Mouse (Mus musculus) cerebellum, adult 8-10 months (tissue): ENCODE data around the gene Hddc2.

ENCODE experiments used
- DNase-seq: peaks from one replicate; pipeline ENCODE4 v3.0.0; 2022

Gene Hddc2

DNA sequence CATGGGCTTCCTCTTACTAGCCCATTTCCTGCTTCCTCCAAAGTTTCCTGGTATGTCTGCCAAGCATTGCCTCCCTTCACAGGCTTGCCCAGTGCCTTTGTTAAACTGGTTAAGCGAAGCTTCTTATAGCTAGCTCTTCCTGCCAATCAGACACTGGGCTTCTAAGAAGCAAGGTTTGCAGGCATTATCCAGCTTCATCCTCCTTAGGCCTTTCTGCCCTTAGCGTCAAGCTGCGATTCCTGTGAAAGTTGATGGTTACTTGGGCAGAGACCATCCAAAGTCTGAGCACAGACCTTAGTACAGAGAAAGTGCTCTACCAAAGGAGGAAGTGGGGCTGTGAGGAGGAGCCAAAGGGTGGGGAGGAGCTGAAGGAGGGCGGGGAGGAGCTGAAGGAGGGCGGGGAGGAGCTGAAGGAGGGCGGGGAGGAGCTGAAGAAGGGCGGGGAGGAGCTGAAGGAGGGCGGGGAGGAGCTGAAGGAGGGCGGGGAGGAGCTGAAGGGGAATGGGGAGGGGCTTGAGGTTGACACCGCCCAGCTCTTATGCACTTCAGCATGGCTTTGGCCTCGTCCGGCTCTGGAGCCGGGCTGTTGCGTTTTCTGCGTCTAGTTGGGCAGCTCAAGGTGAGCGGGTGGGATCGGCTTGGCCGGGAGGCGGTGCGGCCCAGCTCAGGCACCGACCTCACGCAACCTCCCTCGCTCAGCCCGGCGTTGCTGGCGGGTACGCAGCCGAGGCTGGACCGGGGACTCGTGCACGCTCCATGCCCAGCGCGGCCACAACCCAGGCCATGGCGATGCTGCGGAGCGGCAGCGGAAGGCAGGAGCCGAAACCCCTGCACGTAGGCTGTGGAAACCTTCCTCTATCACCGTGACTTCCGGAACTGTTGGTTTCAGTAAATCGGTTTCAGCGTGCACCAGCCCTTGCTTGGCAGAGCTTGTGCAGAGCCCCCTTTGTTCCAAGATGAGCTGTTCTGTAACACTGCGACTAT lies at the start of gene Hddc2:
Gene Hddc2 (plus strand): TSS at position 519 of the 984 bp plus-strand sequence.
- peak; percentile 52 for DNase-seq

DNA sequence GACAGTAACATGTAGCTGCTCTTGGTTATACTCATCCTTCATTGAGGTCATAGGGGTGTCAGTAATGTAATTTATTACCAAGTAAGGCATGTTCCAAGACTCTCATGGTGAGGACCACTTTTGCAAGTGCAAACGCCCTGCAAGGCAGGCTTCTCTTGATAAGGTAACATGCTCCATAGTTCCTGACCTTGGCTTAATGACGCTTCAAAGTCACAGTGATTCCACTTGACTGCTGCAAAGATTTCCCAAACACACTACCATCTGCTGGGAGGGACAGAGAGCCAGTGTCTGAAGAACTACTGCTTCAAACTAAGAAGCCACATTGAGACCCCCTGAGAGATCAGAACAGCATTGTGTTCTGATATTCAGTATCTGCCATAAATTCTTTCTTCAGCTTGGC lies 40.4 kb upstream of the Hddc2 start:
- no peak for DNase-seq

DNA sequence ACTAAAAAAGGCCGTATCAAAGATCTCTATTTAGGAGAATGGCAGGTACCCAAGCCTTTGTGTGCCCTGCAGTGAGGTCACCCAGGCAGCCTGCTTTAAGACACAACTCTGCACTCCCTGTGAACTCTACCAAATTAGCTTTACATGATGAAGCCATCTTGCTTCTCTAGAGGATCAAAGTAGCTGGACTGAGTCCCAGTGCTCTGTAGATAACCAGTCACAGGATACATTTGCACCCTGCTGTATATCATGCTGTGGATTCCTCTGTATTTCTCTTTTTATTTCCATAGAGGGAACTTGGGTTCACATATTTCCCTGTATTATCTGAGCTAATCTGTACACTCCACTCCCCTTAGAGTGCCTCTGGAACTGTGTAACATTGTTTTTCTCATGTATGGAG lies 40.0 kb upstream of the Hddc2 start:
- no peak for DNase-seq

DNA sequence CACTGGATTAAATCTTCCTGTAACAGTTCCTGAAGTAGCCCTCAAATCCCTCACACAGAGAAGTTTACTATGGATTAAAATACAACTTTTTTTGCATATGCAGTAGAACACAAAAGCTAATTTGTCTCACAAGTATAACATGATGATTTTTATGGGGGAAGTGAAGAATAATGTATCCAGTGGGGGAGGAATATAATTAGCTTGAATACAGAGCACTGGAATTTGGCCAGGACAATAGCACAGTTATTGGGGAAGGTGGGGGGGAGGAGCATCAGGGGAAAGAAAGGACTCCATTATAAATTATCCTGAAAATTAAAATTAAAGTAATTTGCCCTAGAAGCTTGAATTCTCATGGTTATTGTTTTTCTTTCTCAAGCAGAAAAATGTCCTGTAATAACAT lies 25.4 kb upstream of the Hddc2 start:
- no peak for DNase-seq

DNA sequence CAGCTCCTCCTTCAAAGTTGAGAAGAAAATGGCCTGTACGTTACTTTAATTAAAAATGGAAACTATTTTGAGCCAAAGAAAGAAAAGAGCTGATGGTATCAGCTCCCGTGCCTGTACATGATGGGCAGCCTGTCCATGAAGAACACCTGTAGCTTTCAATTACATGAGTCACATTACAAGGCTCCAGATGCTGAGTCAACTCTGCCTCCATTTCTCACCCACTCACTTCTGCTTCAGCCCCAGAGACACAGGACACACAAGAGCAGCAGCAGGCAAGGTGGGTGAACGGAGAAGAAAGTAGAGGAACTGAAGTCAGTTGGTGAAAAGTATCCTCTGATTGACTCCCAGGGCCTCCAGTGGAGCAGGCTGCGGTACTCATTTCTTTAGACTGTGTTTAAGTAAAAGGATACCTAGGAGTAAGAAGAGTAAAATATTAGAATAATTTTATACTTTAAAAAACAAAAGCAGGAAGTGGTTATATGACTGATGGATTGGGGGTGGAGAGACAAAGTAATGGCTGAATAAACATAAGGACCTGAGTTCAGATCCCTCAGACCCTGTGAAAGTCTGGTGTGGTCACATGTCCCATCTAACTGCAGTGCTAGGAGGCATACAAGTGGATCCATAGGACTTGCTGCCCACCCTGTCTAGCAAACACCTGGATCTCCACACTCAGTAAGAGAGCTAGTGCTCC lies 24.3 kb upstream of the Hddc2 start:
- DNase-seq: no peak

DNA sequence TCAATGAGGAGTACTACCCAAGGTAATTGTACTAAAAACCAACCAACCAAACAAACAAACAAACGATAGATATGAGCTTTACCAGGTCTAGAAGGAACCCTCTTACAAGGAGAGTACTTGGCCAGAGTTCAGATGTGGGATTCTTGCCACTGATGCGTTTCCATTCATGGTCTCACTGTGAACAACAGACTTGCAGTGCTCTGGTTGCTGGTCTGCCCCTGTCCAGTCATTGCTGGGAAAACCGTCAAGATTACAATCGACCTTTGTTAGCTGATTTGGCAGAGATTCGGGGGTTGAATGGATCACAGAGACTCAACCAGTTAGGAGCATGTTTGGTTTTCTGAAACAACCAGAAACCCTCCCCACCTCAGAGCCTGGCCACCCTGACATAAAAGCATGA lies 17.5 kb upstream of the Hddc2 start:
- DNase-seq: no peak

DNA sequence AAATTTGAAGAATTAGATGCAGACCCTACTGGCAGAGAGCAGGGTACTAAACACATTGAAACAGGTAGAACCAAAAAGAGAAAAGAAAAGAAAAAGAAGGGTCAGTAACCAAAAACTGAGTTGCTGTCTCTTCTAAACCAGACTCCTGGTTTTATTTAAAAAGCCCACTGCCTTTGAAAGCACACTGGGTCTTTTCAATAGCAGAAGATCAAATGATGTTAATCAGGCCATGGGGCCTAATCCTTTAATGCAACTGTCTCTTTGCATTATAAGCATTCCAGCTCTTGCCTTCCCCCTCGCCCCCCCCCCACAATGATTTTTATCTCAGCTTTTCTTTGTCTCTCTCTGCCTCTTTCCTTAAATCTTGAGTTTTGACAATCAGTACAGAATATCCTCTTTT lies 16.7 kb upstream of the Hddc2 start:
- no peak for DNase-seq

DNA sequence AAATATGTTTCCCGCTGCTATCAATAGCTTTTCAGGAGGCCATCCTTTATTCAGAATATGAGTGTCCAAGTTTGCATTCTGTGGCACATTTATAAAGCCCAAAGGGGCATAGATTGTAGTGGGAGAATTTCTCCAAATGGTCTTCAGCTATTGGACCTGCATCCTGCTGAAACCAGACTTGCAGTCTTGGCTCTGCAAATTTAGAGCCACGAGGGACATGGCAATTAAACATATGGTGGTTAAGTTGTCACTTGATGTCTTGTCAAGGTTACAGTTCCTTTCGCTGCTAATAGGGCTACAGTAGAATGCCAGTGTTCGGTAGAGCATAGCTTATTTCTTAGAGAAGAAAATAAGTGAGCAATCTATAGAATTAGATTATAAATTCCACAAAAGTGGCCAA lies 16.1 kb upstream of the Hddc2 start:
- no peak for DNase-seq

DNA sequence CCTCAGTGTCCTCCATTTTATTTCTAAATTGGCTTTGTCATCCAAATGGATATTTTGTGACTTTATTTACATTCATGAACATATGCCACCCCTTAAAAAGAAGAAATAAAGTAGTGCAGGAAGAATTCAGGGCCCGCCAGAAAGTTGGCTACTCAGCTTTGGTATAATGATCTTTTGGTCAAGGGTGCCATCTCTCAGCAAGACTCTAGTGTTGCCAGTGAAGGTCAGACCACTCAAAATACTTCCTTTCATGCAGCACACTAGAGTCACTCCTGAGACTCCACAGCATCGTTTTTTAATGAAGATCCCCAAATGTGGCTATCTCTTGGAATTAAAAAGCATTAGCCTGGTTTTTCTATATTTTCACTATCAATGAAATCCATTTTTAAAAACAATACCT lies 14.9 kb upstream of the Hddc2 start:
- DNase-seq: no peak

DNA sequence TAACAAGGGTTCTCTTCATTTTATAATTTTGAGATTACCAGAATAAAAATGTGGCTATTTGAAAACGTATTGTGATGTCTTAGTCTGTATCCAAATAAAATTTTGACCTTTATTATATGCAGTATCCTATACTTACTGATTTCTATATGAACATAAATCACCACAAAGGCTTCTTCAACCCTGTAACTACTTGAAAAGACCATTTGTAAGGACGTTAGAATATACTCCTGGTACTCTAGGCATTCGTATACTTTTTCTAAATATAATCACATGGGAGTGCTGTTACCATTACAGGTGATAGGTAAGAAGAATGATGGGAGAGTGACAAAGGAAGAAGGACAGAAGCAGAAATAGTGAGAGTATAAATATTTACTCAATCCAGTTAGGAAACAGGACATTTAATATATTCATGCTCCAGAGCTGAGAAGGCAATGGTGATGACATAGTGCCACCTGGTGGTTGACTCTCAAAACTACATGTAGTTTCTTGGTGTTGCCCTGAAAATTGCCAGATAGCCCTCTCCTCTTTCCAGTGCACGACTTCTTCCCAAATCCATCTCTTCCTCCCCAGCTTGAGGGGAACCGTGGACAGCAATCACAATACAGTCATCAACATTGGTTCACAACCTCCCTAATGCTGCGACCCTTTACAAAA lies 14.1 kb upstream of the Hddc2 start:
- peak; percentile 55 for DNase-seq

DNA sequence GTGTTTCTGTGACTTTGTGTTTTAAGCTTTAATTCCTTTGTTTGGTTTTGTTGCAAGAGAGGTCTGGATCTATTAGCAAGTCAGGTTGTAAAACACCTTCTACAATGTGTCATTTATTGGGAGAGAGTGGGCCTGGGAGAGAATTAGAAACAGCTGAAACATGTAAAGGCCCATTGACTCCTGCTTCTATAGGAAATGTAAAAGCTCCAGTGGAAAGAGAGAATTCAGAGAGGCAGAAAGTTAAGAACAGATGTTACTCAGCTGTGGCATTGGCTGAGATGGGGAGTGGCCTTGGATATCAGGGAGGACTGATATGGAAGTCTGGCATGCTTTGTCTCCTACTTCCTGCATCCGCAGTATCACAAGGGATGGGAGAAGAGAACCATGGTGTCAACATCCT lies 12.9 kb upstream of the Hddc2 start:
- DNase-seq: no peak

DNA sequence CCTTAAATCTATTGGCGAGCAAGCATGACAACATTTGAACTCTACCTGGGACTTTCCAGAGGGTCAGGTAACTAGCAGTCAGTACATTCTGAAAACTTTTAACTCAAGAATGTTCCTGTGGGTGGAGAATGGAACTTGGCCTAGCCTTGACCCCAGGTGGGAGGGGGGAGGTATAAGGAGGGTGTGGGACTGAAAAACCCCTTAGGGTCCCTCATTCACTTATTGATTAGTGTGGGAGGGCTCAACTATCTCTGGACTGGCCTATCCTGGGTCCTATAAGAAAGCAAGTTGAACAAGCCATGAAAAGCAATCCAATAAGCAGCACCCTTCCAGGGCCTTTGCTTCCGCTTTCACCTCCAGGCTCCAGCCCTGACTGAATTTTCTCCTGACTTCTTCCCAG lies 9.7 kb upstream of the Hddc2 start:
- DNase-seq: no peak

DNA sequence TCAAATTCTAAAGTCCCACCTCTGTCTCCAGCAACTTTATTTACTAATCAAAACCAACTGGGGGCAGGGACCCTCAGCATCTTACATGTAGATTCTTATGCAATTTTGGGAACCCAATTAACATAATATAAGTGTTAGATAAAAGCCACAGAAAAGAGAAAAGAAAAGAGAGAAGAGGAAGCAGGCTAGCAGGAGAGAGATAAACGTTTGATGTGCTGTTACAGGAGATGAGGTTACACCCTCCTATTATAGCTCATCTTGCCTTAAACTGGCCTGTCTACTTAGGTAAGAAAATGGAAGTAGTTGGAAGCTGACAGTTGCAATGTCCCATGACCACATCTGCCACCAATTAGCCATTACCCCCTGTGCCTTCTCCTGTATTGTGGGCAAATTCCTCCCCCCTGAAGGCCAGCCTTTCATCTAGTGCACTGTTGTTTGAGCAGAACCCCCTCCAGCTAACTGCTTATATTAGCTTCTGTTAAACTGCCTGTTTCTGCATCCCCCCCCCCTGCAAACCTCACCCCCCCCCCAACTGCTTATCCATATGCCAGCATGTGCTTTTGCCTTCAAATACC lies 6.1 kb upstream of the Hddc2 start:
- no peak for DNase-seq

DNA sequence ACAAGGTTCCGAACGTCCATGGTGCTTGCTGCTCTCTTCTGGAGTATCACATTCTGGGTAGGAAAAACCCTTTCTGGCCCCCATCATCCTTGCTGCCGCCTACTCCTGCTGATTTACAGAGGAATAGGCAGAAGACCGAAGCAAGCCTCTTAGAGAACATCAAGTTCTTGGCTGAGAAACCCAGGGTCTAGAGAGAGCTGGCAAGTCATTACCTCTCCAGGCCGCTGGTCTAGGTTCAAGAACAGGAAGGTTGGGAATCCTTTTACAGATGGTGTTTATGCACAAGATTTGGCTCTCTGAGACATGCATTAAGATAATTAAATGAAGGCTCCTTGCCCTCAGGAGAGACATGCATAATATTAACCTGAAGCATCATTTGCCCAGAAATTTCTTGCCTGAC lies 5.3 kb downstream of the Hddc2 start:
- no peak for DNase-seq

DNA sequence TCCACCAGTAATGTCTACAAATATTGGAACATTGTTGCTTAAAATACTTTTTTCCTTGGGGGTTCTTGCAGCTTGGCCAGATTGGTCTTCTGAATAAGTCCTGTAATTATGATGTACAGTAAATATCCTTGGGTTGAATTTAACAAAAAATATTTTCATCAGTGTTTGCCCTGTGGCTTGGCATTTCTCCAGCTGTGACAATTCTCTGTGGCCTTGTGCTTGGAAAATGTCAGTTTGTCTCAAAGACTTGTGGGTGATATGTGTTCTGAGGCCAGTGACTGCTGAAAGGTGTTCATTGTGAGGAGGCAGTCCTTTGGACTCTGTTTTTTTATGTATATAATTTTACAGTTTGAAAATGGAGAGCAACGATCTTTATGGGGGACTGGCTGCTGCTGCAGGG lies 16.3 kb downstream of the Hddc2 start:
- DNase-seq: no peak

DNA sequence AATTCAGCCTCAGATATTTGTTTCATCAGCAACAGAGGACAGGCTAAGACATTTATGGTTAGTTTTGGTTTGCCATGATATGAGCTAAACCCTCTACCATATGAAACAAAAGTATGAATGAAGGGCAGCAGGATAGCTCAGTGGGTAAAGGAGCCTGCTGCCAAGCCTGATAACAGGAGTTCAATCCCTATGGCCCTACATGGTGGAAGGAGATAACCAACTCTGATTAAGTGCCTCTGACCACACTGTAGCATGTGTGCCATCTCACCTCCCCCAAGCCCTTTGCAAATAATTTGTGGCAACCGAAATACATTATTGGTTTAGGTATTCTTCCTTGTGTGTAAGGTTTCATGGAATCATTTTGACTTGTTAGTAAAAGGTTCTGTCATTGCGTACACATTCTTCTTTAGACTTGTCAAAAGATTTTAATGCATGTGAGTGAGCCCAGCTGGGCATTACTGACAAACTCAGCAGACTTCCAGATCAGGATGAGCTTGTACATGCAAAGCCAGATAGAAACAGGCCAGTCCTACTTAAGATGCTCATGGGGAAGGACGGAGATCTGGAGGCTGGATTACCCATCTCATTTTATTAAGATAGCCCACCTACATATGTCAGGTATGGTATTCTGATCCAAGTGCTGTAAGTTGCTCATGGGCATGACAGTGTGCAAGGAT lies 17.2 kb downstream of the Hddc2 start:
- no peak for DNase-seq

DNA sequence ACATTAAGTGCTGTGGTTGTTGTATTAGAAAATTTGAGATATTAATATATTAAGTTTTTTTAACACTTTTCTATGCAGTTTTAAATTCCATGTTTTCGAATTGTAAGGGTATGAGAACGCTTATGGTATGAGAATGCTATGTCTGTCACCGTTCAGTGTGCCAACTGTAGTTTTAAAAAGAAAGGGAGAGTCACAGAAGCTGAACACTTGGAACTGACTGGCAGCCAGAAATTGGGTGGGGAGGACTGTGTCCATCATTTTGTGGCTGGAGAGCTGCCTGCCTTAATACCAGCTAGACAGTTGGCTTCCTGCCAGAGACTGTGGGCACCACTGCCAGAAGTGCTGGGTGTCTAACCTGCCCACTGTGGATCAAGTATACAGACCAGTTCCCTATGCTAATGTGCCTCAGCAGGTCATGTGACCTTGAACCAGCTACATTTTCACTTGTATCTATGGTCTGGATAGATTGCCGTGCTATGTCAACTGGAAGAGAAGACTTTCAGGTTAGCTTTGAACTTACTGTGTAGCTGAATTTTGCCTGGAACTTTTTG lies 18.1 kb downstream of the Hddc2 start:
- DNase-seq: peak; percentile 7

DNA sequence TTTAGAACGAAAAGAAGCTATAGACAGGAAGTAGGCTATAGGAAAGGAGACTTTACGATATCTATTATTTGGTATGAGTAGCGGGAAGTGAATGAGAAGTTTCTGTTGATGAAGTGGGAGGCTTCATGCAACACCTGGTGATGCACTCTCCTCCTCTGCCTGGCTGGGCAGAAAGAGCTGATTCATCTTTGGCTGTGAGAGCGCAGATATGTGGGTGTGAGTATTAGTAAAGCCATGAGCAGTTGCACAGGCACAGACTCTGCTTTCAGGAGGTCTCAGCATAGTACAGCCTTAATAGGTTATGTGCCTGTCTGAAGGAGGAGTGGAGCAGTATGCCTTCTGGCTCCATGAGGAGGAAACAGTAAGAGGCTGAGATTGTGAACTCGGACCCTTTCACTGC lies 23.2 kb downstream of the Hddc2 start:
- no peak for DNase-seq

DNA sequence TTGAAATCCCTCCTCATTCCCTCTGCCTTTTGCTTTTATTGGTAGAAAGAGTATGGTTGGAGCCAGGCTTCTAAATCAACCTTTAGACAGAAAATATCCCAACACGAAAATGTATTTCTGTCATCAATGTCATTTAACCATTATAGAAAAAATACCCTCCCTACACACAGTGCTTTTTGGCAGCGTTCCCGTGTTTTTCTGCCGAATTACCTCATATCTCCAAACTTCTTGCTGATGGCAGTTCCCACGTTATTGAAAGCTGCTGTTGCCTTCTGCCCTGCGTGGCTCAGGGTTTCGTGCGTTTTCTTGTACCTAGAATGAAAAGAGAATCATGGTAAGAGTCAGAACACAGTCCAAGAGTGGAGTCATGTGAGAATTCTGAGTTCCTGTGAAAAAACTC lies 33.2 kb downstream of the Hddc2 start:
- no peak for DNase-seq

DNA sequence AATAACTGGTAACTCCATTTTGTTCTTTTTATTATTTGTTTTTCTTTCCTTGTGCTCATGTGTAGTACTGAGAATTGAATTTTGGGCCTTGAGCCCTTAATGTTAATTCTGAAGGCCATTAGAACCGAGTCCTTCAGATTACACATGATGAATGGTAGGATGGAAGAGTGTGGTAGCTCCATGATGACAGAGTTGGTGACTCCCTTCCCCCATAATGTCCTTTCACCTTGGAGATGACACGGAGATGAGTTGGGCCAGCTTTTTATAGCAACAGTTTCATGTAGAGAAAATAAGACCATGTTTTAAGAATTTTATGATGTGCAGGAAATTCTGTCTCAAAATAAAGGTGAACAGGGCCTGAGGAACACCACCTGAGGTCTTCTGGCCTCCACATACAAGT lies 37.9 kb downstream of the Hddc2 start:
- DNase-seq: no peak

DNA sequence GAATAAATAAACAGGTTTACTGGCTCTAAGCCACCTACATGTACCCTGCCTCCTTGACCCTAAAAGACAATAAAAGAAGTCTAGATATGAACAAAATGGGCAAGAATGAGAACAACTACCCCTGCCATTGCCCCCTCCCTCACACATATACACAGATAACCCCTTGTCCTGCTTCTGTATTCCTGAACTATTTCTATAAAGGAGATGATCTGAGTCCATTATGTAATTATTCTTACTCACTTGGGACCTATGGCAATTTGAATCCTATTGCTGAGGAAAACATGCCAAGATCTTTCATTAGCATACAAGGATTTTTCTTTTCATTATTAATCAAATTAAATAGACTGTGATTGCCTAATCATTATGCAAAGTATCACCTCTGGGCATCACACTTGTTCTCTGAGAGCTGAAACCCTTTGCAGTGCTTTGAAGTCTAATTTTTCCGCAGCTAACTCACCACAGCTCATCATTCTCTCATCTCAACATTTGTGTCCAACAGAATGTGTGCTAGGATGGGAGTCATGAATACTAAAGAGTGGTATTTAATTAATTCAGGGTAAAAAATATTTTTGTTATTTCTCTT lies 39.8 kb downstream of the Hddc2 start:
- DNase-seq: no peak

DNA sequence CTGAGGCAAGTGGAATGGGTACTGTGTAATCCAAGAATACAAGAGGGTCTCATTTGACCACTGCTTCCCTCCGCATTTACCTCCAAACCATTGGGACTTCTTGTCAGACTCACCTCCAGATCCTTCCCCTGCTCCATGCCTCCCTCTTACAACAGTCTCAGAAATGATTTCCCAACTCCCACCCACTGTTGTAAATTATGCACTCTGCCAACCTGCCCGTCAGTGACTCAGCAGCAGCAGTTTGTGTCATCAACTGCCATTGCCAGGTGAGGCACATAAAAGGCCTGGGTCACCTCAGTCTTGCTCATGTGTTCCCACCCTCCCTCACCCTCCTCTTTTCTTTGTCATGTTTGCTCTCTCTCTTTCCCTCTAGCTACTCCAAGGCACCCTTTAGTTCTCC lies 41.0 kb downstream of the Hddc2 start:
- no peak for DNase-seq
